Mouse (Mus musculus): ENCODE measurements around the gene Rpl23a. TPM values are rescaled to one million over a fixed set of nuclear protein-coding genes. Genes with fewer than 3 reads are reported as not detected.

The Rpl23a gene
- total and polyA plus RNA-seq, 3 experiments: 2,892 to 4,112 TPM; not detected in 1

DNA sequence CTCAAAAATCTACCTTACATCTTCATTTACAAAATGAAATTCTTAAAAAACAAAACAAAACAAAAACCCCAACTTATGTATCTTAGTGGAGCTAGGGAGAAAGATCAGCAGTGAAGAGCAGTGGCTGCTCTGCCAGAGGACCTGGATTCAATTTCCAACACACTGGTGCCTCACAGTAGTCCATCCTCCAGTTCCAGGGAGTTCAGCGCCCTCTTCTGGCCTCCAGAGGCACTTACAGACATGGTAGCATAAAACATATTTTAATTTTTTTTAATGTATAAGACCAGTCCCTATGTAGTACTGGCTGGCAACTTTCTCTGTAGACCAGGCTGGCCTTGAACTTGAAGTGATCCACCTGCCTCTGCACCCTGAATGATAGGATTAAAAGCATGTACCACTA is 32.2 kb downstream of the Rpl23a start:
- Histone ChIP-seq H3K27ac (ENCODE audit: control insufficient read depth, low read depth, low read length) (no peak overlapping the region), H3K4me1 (ENCODE audit: control insufficient read depth in 1 of 2, insufficient read depth in 2 of 2, low read length in 2 of 2) (no peaks in the 10 kb centered on the region), H3K79me2 (ENCODE audit: control insufficient read depth, insufficient read depth, low read length, poor library complexity) (no peaks in the 10 kb centered on the region), H3K36me3 (ENCODE audit: control insufficient read depth in 1 of 2, insufficient read depth in 2 of 2, low read length in 2 of 2) (no peaks in the 10 kb centered on the region; a peak in 1 of 4 replicates), H3K4me3 (ENCODE audit: control insufficient read depth in 1 of 2, insufficient read depth in 1 of 2, low read depth in 2 of 2, low read length in 2 of 2) (no peak overlapping the region), H3K9ac (ENCODE audit: control insufficient read depth, low read depth, low read length, poor library complexity, severe bottlenecking) (no peak overlapping the region), H3K9me3 (replicated peaks; ENCODE audit: insufficient read depth, low read length) (no peaks in the 10 kb centered on the region), H3K27me3 (ENCODE audit: control insufficient read depth in 1 of 2, insufficient read depth in 2 of 2, low read length in 2 of 2) (no peaks in the 10 kb centered on the region)
- DNase-seq (ENCODE audit: low read depth, low spot score): peak; percentile 85
- TF ChIP-seq SMC3 (IDR thresholded peaks at IDR 0.05; ENCODE audit: low read depth, low read length) (peak; percentile 96), CTCF (IDR thresholded peaks at IDR 0.05 in 2 of 3, conservative IDR thresholded peaks at IDR 0.05 in 1 of 3; ENCODE audit: control insufficient read depth in 1 of 3, insufficient read depth in 1 of 3, low read depth in 2 of 3, low read length in 3 of 3, poor library complexity in 1 of 3, severe bottlenecking in 1 of 3) (peak; percentile 75 to 95 (median 88)), TBP (IDR thresholded peaks at IDR 0.05; ENCODE audit: low read depth, low read length) (0 out of 2 replicates have a peak, but pooled peaks have one; percentile 20), RAD21 (IDR thresholded peaks at IDR 0.05; ENCODE audit: low read depth, low read length) (peak; percentile 93), GABPA (IDR thresholded peaks at IDR 0.05; ENCODE audit: low read depth, low read length) (no peak), POLR2AphosphoS2 (IDR thresholded peaks at IDR 0.05; ENCODE audit: low read length) (no peak), ZNF384 (IDR thresholded peaks at IDR 0.05; ENCODE audit: low read depth, low read length) (peak; percentile 89), POLR2AphosphoS5 (IDR thresholded peaks at IDR 0.05; ENCODE audit: borderline replicate concordance, low read depth, low read length) (no peak), JUND (IDR thresholded peaks at IDR 0.05; ENCODE audit: low read depth, low read length) (peak; percentile 49; the same call in 1 of the 2 replicates), ZMIZ1 (IDR thresholded peaks at IDR 0.05; ENCODE audit: low read depth, low read length) (no peak), ZC3H11A (IDR thresholded peaks at IDR 0.05; ENCODE audit: low read depth, low read length) (peak; percentile 96)

DNA sequence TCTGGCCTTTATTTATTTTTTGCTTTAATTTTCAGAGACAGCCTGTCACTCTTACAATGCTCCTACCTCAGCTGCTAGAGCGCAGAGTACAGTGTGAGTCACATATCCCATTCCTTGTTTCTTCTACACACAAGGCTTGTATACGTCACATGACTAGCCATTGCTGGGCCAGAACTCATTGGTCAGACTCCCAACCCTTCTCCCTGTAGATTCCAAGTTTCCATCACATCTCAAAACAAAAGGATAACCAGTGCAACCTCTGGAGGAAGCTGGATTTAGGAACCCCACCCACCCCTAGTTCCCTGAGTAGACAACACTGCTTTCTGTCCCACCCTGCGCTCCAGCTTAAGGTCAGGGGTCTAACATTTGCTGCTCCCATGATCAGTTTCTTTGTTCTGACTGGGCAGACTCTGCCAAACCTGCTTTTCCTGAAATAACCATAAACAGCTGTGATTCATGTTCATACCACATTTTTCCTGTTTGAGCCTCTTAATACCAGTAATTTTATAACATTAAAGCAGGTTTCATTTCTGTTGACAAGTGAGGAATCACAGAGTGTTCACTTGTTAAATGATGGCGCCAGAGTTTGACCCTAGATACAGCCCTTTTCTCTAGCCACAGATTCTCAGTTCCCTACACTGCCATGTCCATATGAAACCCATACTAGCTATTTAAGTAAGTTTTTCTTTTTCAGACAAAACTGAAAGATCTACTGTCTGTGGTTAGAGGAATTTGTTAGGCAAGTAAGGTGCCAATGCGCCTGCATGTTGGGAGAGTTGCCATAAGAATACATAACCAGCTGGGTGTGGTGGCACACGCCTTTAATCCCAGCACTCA is 36.5 kb downstream of the Rpl23a start:
- Histone ChIP-seq H3K4me3 (ENCODE audit: control insufficient read depth in 1 of 2, insufficient read depth in 1 of 2, low read depth in 2 of 2, low read length in 2 of 2) (no peak overlapping the region), H3K79me2 (ENCODE audit: control insufficient read depth, insufficient read depth, low read length, poor library complexity) (no peaks in the 10 kb centered on the region), H3K4me1 (ENCODE audit: control insufficient read depth in 1 of 2, insufficient read depth in 2 of 2, low read length in 2 of 2) (no peaks in the 10 kb centered on the region), H3K36me3 (ENCODE audit: control insufficient read depth in 1 of 2, insufficient read depth in 2 of 2, low read length in 2 of 2) (peaks cover 0 to 1% of the 10 kb centered on the region in 2 experiments; a peak in 2 of 4 replicates), H3K9me3 (replicated peaks; ENCODE audit: insufficient read depth, low read length) (no peaks in the 10 kb centered on the region), H3K27ac (ENCODE audit: control insufficient read depth, low read depth, low read length) (no peak overlapping the region), H3K27me3 (ENCODE audit: control insufficient read depth in 1 of 2, insufficient read depth in 2 of 2, low read length in 2 of 2) (no peaks in the 10 kb centered on the region), H3K9ac (ENCODE audit: control insufficient read depth, low read depth, low read length, poor library complexity, severe bottlenecking) (no peak overlapping the region)
- DNase-seq (ENCODE audit: low read depth, low spot score): no peak
- TF ChIP-seq POLR2AphosphoS2 (IDR thresholded peaks at IDR 0.05; ENCODE audit: low read length) (no peak), HCFC1 (IDR thresholded peaks at IDR 0.05; ENCODE audit: low read depth, low read length) (no peak), JUND (IDR thresholded peaks at IDR 0.05; ENCODE audit: low read depth, low read length) (no peak), MAFK (IDR thresholded peaks at IDR 0.05; ENCODE audit: borderline replicate concordance, low read depth, low read length) (no peak), RAD21 (IDR thresholded peaks at IDR 0.05; ENCODE audit: low read depth, low read length) (no peak), USF1 (IDR thresholded peaks at IDR 0.05; ENCODE audit: low read depth, low read length) (no peak), SIN3A (IDR thresholded peaks at IDR 0.05; ENCODE audit: low read length) (no peak), KAT2A (conservative IDR thresholded peaks at IDR 0.05; ENCODE audit: low read depth, low read length) (no peak), CHD1 (IDR thresholded peaks at IDR 0.05; ENCODE audit: low read depth, low read length) (no peak), POLR2A (IDR thresholded peaks at IDR 0.05; ENCODE audit: control insufficient read depth in 1 of 2, insufficient read depth in 1 of 2, low read depth in 1 of 2, low read length in 2 of 2, poor library complexity in 1 of 2) (no peak), ZNF384 (IDR thresholded peaks at IDR 0.05; ENCODE audit: low read depth, low read length) (no peak), MXI1 (IDR thresholded peaks at IDR 0.05; ENCODE audit: low read depth, low read length) (no peak), NRF1 (IDR thresholded peaks at IDR 0.05; ENCODE audit: insufficient read depth, low read depth, low read length, poor library complexity, severe bottlenecking) (no peak), MYB (IDR thresholded peaks at IDR 0.05; ENCODE audit: low read depth, low read length) (no peak), NELFE (IDR thresholded peaks at IDR 0.05; ENCODE audit: low read depth, low read length) (no peak), ZMIZ1 (IDR thresholded peaks at IDR 0.05; ENCODE audit: low read depth, low read length) (no peak), GATA1 (IDR thresholded peaks at IDR 0.05; ENCODE audit: low read depth, low read length) (no peak), MEF2A (IDR thresholded peaks at IDR 0.05; ENCODE audit: extremely low read depth, insufficient replicate concordance, low read depth, low read length, poor library complexity, severe bottlenecking) (no peak)
